Mouse (Mus musculus): ENCODE measurements around the gene Ppargc1a. TPM values are rescaled to one million over a fixed set of nuclear protein-coding genes. Genes with fewer than 3 reads are reported as not detected.

Gene Ppargc1a
- polyA plus RNA-seq, 1 experiment from 2014 or later: 78.1 TPM

DNA sequence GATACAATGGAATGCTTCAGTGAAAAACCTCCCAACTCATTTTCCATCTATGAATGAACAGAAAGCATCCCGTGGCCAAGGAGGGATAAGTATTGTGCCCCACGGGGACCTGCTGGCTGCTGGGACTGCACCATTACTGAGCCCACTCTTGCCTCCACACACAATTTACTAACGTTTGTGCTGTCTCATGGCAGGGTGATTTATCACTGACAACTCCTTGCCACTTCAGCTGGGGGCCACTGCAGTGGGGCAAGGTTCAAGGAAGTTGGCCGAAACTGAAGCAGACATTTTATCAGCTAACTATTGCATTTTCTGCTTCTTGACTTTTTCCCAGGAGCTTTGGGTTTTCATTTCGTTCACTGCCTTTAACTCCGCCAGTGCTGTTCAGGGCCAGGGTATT lies 17.5 kb upstream of the Ppargc1a start:
- Histone ChIP-seq H3K4me2 (ENCODE audit: low read depth, low read length) (no peak overlapping the region), H3K4me3 (ENCODE audit: low read length) (no peak overlapping the region), H3K9ac (ENCODE audit: low read length) (no peak overlapping the region), H3K27ac (ENCODE audit: low read length) (no peak overlapping the region), H3K36me3 (ENCODE audit: control insufficient read depth, insufficient read depth) (no peaks in the 10 kb centered on the region), H3K27me3 (ENCODE audit: control insufficient read depth, insufficient read depth, low read length) (no peaks in the 10 kb centered on the region), H3K9me3 (replicated peaks; ENCODE audit: control insufficient read depth, low read length) (no peaks in the 10 kb centered on the region), H3K4me1 (ENCODE audit: control insufficient read depth, insufficient read depth, low read length) (peaks cover 11% of the 10 kb centered on the region; the same call in 1 of the 2 replicates)
- WGBS: 44% methylated on average over 6 of the region's 6 CpGs
- no peak for ATAC-seq (replicated peaks; ENCODE audit: extremely low read depth, insufficient read depth, low FRiP score)

GRCm38 (mm10) chr5:51584186-51584585 lies 16.7 kb upstream of the Ppargc1a start:
- peaks cover 11% of the 10 kb centered on the region; the same call in 1 of the 2 replicates for H3K4me1 ChIP-seq (ENCODE audit: control insufficient read depth, insufficient read depth, low read length)
- H3K27me3 ChIP-seq (ENCODE audit: control insufficient read depth, insufficient read depth, low read length): no peaks in the 10 kb centered on the region
- no peak overlapping the region for H3K27ac ChIP-seq (ENCODE audit: low read length)
- no peak for ATAC-seq (replicated peaks; ENCODE audit: extremely low read depth, insufficient read depth, low FRiP score)
- H3K9me3 ChIP-seq (replicated peaks; ENCODE audit: control insufficient read depth, low read length): no peaks in the 10 kb centered on the region
- no peaks in the 10 kb centered on the region for H3K36me3 ChIP-seq (ENCODE audit: control insufficient read depth, insufficient read depth)
- no peak overlapping the region for H3K4me3 ChIP-seq (ENCODE audit: low read length)
- H3K9ac ChIP-seq (ENCODE audit: low read length): no peak overlapping the region
- no peak overlapping the region for H3K4me2 ChIP-seq (ENCODE audit: low read depth, low read length)
- WGBS: 74% methylated on average over 3 of the region's 3 CpGs

- WGBS: 63% methylated on average over 3 of the region's 3 CpGs
- no peak; the same call in 1 of the 2 replicates for ATAC-seq (replicated peaks; ENCODE audit: extremely low read depth, insufficient read depth, low FRiP score)
- Histone ChIP-seq H3K27ac (ENCODE audit: low read length) (no peak overlapping the region), H3K4me3 (ENCODE audit: low read length) (no peak overlapping the region), H3K9ac (ENCODE audit: low read length) (no peak overlapping the region), H3K27me3 (ENCODE audit: control insufficient read depth, insufficient read depth, low read length) (no peaks in the 10 kb centered on the region), H3K9me3 (replicated peaks; ENCODE audit: control insufficient read depth, low read length) (no peaks in the 10 kb centered on the region), H3K4me2 (ENCODE audit: low read depth, low read length) (no peak overlapping the region), H3K4me1 (ENCODE audit: control insufficient read depth, insufficient read depth, low read length) (peaks cover 11% of the 10 kb centered on the region; the same call in 1 of the 2 replicates), H3K36me3 (ENCODE audit: control insufficient read depth, insufficient read depth) (no peaks in the 10 kb centered on the region)
Measured at GRCm38 (mm10) chr5:51583632-51584031, 16.1 kb upstream of the Ppargc1a start.

GRCm38 (mm10) chr5:51583030-51583429 lies 15.5 kb upstream of the Ppargc1a start:
- 52% methylated on average over 4 of the region's 4 CpGs for WGBS
- Histone ChIP-seq H3K4me1 (ENCODE audit: control insufficient read depth, insufficient read depth, low read length) (peaks cover 11% of the 10 kb centered on the region; the same call in 1 of the 2 replicates), H3K27me3 (ENCODE audit: control insufficient read depth, insufficient read depth, low read length) (no peaks in the 10 kb centered on the region), H3K9ac (ENCODE audit: low read length) (no peak overlapping the region), H3K4me3 (ENCODE audit: low read length) (no peak overlapping the region), H3K4me2 (ENCODE audit: low read depth, low read length) (no peak overlapping the region), H3K27ac (ENCODE audit: low read length) (no peak overlapping the region), H3K9me3 (replicated peaks; ENCODE audit: control insufficient read depth, low read length) (no peaks in the 10 kb centered on the region), H3K36me3 (ENCODE audit: control insufficient read depth, insufficient read depth) (no peaks in the 10 kb centered on the region)
- ATAC-seq (replicated peaks; ENCODE audit: extremely low read depth, insufficient read depth, low FRiP score): no peak

DNA sequence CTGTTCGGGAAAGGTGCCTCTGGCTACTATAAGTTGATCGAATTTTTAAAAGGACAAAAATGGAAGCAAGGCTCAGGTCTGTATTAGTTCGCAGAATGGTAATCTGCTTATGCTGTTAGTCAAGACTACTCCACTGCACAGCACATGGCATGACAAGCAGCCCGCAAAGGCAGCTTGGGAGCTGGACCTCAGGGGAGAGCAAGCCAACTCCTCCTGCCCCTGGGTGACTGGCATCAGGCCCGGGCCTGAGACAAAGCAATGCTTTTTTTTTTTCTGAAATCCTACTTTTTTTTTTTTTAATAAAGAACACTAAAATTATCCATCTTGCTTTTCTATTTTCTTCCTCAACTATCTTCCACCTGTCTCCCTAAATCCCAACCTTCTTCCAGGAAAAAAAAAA lies 15.1 kb upstream of the Ppargc1a start:
- Histone ChIP-seq H3K4me3 (ENCODE audit: low read length) (no peak overlapping the region), H3K4me2 (ENCODE audit: low read depth, low read length) (no peak overlapping the region), H3K9me3 (replicated peaks; ENCODE audit: control insufficient read depth, low read length) (no peaks in the 10 kb centered on the region), H3K27ac (ENCODE audit: low read length) (no peak overlapping the region), H3K4me1 (ENCODE audit: control insufficient read depth, insufficient read depth, low read length) (peaks cover 11% of the 10 kb centered on the region; the same call in 1 of the 2 replicates), H3K9ac (ENCODE audit: low read length) (no peak overlapping the region), H3K36me3 (ENCODE audit: control insufficient read depth, insufficient read depth) (no peaks in the 10 kb centered on the region), H3K27me3 (ENCODE audit: control insufficient read depth, insufficient read depth, low read length) (no peaks in the 10 kb centered on the region)
- no peak for ATAC-seq (replicated peaks; ENCODE audit: extremely low read depth, insufficient read depth, low FRiP score)
- 69% methylated on average over 5 of the region's 5 CpGs for WGBS

GRCm38 (mm10) chr5:51577594-51577993 lies 10.1 kb upstream of the Ppargc1a start:
- H3K4me1 ChIP-seq (ENCODE audit: control insufficient read depth, insufficient read depth, low read length): no peaks in the 10 kb centered on the region
- H3K4me2 ChIP-seq (ENCODE audit: low read depth, low read length): no peak overlapping the region
- ATAC-seq (replicated peaks; ENCODE audit: extremely low read depth, insufficient read depth, low FRiP score): no peak
- no peak overlapping the region for H3K4me3 ChIP-seq (ENCODE audit: low read length)
- 84% methylated on average over 1 of the region's 1 CpGs for WGBS
- H3K27ac ChIP-seq (ENCODE audit: low read length): no peak overlapping the region
- no peaks in the 10 kb centered on the region for H3K9me3 ChIP-seq (replicated peaks; ENCODE audit: control insufficient read depth, low read length)
- H3K27me3 ChIP-seq (ENCODE audit: control insufficient read depth, insufficient read depth, low read length): no peaks in the 10 kb centered on the region
- no peaks in the 10 kb centered on the region for H3K36me3 ChIP-seq (ENCODE audit: control insufficient read depth, insufficient read depth)
- H3K9ac ChIP-seq (ENCODE audit: low read length): no peak overlapping the region

- ATAC-seq (replicated peaks; ENCODE audit: extremely low read depth, insufficient read depth, low FRiP score): no peak
- Histone ChIP-seq H3K4me3 (ENCODE audit: low read length) (no peak overlapping the region), H3K4me2 (ENCODE audit: low read depth, low read length) (no peak overlapping the region), H3K9me3 (replicated peaks; ENCODE audit: control insufficient read depth, low read length) (no peaks in the 10 kb centered on the region), H3K27me3 (ENCODE audit: control insufficient read depth, insufficient read depth, low read length) (no peaks in the 10 kb centered on the region), H3K36me3 (ENCODE audit: control insufficient read depth, insufficient read depth) (no peaks in the 10 kb centered on the region), H3K9ac (ENCODE audit: low read length) (no peak overlapping the region), H3K4me1 (ENCODE audit: control insufficient read depth, insufficient read depth, low read length) (no peaks in the 10 kb centered on the region; the same call in 1 of the 2 replicates), H3K27ac (ENCODE audit: low read length) (no peak overlapping the region)
- 47% methylated on average over 2 of the region's 2 CpGs for WGBS
Measured at GRCm38 (mm10) chr5:51573770-51574169, 6.2 kb upstream of the Ppargc1a start.

DNA sequence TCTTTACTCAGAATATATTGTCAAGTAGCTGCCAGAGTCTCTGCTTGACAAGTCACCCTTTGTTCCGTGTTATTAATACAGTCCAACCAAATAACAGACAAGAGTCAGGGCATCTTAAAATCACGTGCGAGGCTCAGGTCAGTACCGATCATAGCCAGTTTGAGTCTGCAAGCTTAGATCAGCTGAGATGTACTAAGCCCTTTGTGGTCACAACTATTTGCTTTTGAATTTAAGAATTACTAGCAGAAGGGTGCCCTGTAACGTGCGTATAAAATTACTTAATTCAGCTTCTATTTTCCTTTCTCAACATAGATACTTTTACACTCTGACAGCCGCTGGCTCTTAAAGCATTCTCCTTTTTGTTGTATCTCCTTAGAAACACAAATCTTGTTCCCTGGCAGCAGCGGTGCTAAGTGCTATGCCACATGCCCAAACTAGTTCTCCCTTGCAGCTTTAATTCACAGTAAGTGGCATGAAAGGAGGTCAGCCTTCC lies 718 bp upstream of the Ppargc1a start:
- H3K4me1 ChIP-seq (ENCODE audit: control insufficient read depth, insufficient read depth, low read length): peaks cover 16% of the 10 kb centered on the region
- H3K27ac ChIP-seq (ENCODE audit: low read length): peak overlapping the region; percentile 86
- H3K4me2 ChIP-seq (ENCODE audit: low read depth, low read length): peak overlapping the region; percentile 56
- no peaks in the 10 kb centered on the region for H3K27me3 ChIP-seq (ENCODE audit: control insufficient read depth, insufficient read depth, low read length)
- WGBS: 39% methylated on average over 8 of the region's 8 CpGs
- peak overlapping the region; percentile 47; the same call in 1 of the 2 replicates for H3K9ac ChIP-seq (ENCODE audit: low read length)
- no peaks in the 10 kb centered on the region for H3K36me3 ChIP-seq (ENCODE audit: control insufficient read depth, insufficient read depth)
- ATAC-seq (replicated peaks; ENCODE audit: extremely low read depth, insufficient read depth, low FRiP score): peak; percentile 85
- no peaks in the 10 kb centered on the region for H3K9me3 ChIP-seq (replicated peaks; ENCODE audit: control insufficient read depth, low read length)
- no peak overlapping the region for H3K4me3 ChIP-seq (ENCODE audit: low read length)

- Histone ChIP-seq H3K4me3 (ENCODE audit: low read length) (no peak overlapping the region), H3K27ac (ENCODE audit: low read length) (no peak overlapping the region), H3K4me1 (ENCODE audit: control insufficient read depth, insufficient read depth, low read length) (peaks cover 16% of the 10 kb centered on the region; the same call in 1 of the 2 replicates), H3K9me3 (replicated peaks; ENCODE audit: control insufficient read depth, low read length) (no peaks in the 10 kb centered on the region), H3K9ac (ENCODE audit: low read length) (no peak overlapping the region), H3K27me3 (ENCODE audit: control insufficient read depth, insufficient read depth, low read length) (no peaks in the 10 kb centered on the region), H3K36me3 (ENCODE audit: control insufficient read depth, insufficient read depth) (no peaks in the 10 kb centered on the region), H3K4me2 (ENCODE audit: low read depth, low read length) (no peak overlapping the region)
- WGBS: 62% methylated on average over 2 of the region's 2 CpGs
- no peak for ATAC-seq (replicated peaks; ENCODE audit: extremely low read depth, insufficient read depth, low FRiP score)
Measured at GRCm38 (mm10) chr5:51565672-51566071, 1.9 kb downstream of the Ppargc1a start.
